Mouse (Mus musculus): ENCODE measurements around the gene Mylk2. TPM values are rescaled to one million over a fixed set of nuclear protein-coding genes. Genes with fewer than 3 reads are reported as not detected.

The Mylk2 gene
- not detected in 2 replicates for polyA plus RNA-seq (2014; fragmentation: Nextera tagmentation; extraction: Ambion mirVana)

- H3K27me3 ChIP-seq (replicated peaks; ENCODE audit: control insufficient read depth, insufficient read depth, low read length) = peaks cover 22% of the 10 kb centered on the region
- H3K4me2 ChIP-seq (ENCODE audit: low read length) = no peak within 1 kb of the TSS
- no peak within 1 kb of the TSS for H3K4me3 ChIP-seq (ENCODE audit: low read depth, low read length)
- H3K36me3 ChIP-seq (ENCODE audit: control insufficient read depth, insufficient read depth, low read length) = no peaks in the 10 kb centered on the region
- no peaks in the 10 kb centered on the region for H3K9me3 ChIP-seq (replicated peaks; ENCODE audit: control insufficient read depth, low read length)
- DNase-seq (ENCODE audit: low spot score) = no peak
- no peak for ATAC-seq
- H3K9ac ChIP-seq (ENCODE audit: low read length) = no peak within 1 kb of the TSS
- peaks cover 7% of the 10 kb centered on the region; the same call in 1 of the 2 replicates for H3K4me1 ChIP-seq (ENCODE audit: control insufficient read depth, insufficient read depth, low read length)
- no peak within 1 kb of the TSS for H3K27ac ChIP-seq (ENCODE audit: low read depth, low read length)
- 10% methylated on average over 12 of the region's 12 CpGs for WGBS
These were observed at the start of gene Mylk2 for GRCm38 (mm10) chr2:152911031-152911430. Gene Mylk2 (plus strand): TSS chr2:152911352.

DNA sequence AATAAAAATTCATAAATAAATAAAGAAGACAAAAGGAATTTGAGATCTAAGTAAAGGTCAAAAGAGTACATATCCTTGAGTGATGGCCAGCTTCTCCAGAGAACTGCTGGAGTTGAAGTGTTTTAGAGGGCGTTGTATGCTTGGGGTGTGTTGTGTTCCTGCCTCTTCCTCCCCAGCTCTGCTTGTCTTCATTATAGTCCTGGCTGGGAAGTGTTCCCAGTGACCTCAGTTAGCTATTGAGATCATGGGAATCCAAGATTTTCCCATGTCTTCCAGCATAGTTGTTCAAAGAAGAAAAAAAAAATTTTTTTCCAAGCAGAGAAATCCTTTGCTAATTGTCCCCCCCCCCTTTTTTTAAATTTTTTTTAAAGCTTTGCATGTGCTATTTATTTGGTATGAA is 49.3 kb upstream of the Mylk2 start:
- Histone ChIP-seq H3K4me2 (ENCODE audit: low read length) (no peak overlapping the region), H3K4me1 (ENCODE audit: control insufficient read depth, insufficient read depth, low read length) (no peaks in the 10 kb centered on the region), H3K9me3 (replicated peaks; ENCODE audit: control insufficient read depth, low read length) (no peaks in the 10 kb centered on the region), H3K27ac (ENCODE audit: low read depth, low read length) (no peak overlapping the region), H3K27me3 (replicated peaks; ENCODE audit: control insufficient read depth, insufficient read depth, low read length) (no peaks in the 10 kb centered on the region), H3K36me3 (ENCODE audit: control insufficient read depth, insufficient read depth, low read length) (peaks cover 25% of the 10 kb centered on the region), H3K4me3 (ENCODE audit: low read depth, low read length) (no peak overlapping the region), H3K9ac (ENCODE audit: low read length) (no peak overlapping the region)
- DNase-seq (ENCODE audit: low spot score) = no peak
- 94% methylated on average over 1 of the region's 1 CpGs for WGBS
- ATAC-seq = no peak

- Histone ChIP-seq H3K36me3 (ENCODE audit: control insufficient read depth, insufficient read depth, low read length) (peaks cover 24% of the 10 kb centered on the region), H3K4me3 (ENCODE audit: low read depth, low read length) (no peak overlapping the region), H3K9ac (ENCODE audit: low read length) (no peak overlapping the region), H3K27ac (ENCODE audit: low read depth, low read length) (no peak overlapping the region), H3K9me3 (replicated peaks; ENCODE audit: control insufficient read depth, low read length) (no peaks in the 10 kb centered on the region), H3K27me3 (replicated peaks; ENCODE audit: control insufficient read depth, insufficient read depth, low read length) (no peaks in the 10 kb centered on the region), H3K4me2 (ENCODE audit: low read length) (no peak overlapping the region), H3K4me1 (ENCODE audit: control insufficient read depth, insufficient read depth, low read length) (no peaks in the 10 kb centered on the region)
- DNase-seq (ENCODE audit: low spot score) = no peak
- ATAC-seq = no peak
- 86% methylated on average over 3 of the region's 3 CpGs for WGBS
These were observed 48.5 kb upstream of the Mylk2 start for GRCm38 (mm10) chr2:152862638-152863037.

- H3K4me1 ChIP-seq (ENCODE audit: control insufficient read depth, insufficient read depth, low read length) = no peaks in the 10 kb centered on the region
- H3K4me2 ChIP-seq (ENCODE audit: low read length) = no peak overlapping the region
- H3K9me3 ChIP-seq (replicated peaks; ENCODE audit: control insufficient read depth, low read length) = no peaks in the 10 kb centered on the region
- ATAC-seq (no peak), DNase-seq (ENCODE audit: low spot score) (no peak)
- WGBS = 94% methylated on average over 6 of the region's 6 CpGs
- H3K4me3 ChIP-seq (ENCODE audit: low read depth, low read length) = no peak overlapping the region
- H3K27me3 ChIP-seq (replicated peaks; ENCODE audit: control insufficient read depth, insufficient read depth, low read length) = no peaks in the 10 kb centered on the region
- H3K27ac ChIP-seq (ENCODE audit: low read depth, low read length) = no peak overlapping the region
- peaks cover 23% of the 10 kb centered on the region for H3K36me3 ChIP-seq (ENCODE audit: control insufficient read depth, insufficient read depth, low read length)
- no peak overlapping the region for H3K9ac ChIP-seq (ENCODE audit: low read length)
These were observed 47.8 kb upstream of the Mylk2 start for GRCm38 (mm10) chr2:152863346-152863745.

- no peak overlapping the region for H3K9ac ChIP-seq (ENCODE audit: low read length)
- no peak overlapping the region for H3K27ac ChIP-seq (ENCODE audit: low read depth, low read length)
- H3K27me3 ChIP-seq (replicated peaks; ENCODE audit: control insufficient read depth, insufficient read depth, low read length) = no peaks in the 10 kb centered on the region
- H3K4me3 ChIP-seq (ENCODE audit: low read depth, low read length) = no peak overlapping the region
- DNase-seq (ENCODE audit: low spot score) (no peak), ATAC-seq (no peak)
- no peak overlapping the region for H3K4me2 ChIP-seq (ENCODE audit: low read length)
- H3K9me3 ChIP-seq (replicated peaks; ENCODE audit: control insufficient read depth, low read length) = no peaks in the 10 kb centered on the region
- no peaks in the 10 kb centered on the region for H3K4me1 ChIP-seq (ENCODE audit: control insufficient read depth, insufficient read depth, low read length)
- H3K36me3 ChIP-seq (ENCODE audit: control insufficient read depth, insufficient read depth, low read length) = peaks cover 69% of the 10 kb centered on the region
- WGBS = 90% methylated on average over 3 of the region's 3 CpGs
These were observed 32.9 kb upstream of the Mylk2 start for GRCm38 (mm10) chr2:152878239-152878638.

- peaks cover 77% of the 10 kb centered on the region for H3K36me3 ChIP-seq (ENCODE audit: control insufficient read depth, insufficient read depth, low read length)
- no peak overlapping the region for H3K9ac ChIP-seq (ENCODE audit: low read length)
- no peak overlapping the region for H3K4me3 ChIP-seq (ENCODE audit: low read depth, low read length)
- DNase-seq (ENCODE audit: low spot score) (no peak), ATAC-seq (no peak)
- H3K27ac ChIP-seq (ENCODE audit: low read depth, low read length) = no peak overlapping the region
- H3K27me3 ChIP-seq (replicated peaks; ENCODE audit: control insufficient read depth, insufficient read depth, low read length) = no peaks in the 10 kb centered on the region
- 89% methylated on average over 13 of the region's 13 CpGs for WGBS
- H3K9me3 ChIP-seq (replicated peaks; ENCODE audit: control insufficient read depth, low read length) = no peaks in the 10 kb centered on the region
- no peak overlapping the region for H3K4me2 ChIP-seq (ENCODE audit: low read length)
- no peaks in the 10 kb centered on the region for H3K4me1 ChIP-seq (ENCODE audit: control insufficient read depth, insufficient read depth, low read length)
These were observed 30.3 kb upstream of the Mylk2 start for GRCm38 (mm10) chr2:152880898-152881297.

DNA sequence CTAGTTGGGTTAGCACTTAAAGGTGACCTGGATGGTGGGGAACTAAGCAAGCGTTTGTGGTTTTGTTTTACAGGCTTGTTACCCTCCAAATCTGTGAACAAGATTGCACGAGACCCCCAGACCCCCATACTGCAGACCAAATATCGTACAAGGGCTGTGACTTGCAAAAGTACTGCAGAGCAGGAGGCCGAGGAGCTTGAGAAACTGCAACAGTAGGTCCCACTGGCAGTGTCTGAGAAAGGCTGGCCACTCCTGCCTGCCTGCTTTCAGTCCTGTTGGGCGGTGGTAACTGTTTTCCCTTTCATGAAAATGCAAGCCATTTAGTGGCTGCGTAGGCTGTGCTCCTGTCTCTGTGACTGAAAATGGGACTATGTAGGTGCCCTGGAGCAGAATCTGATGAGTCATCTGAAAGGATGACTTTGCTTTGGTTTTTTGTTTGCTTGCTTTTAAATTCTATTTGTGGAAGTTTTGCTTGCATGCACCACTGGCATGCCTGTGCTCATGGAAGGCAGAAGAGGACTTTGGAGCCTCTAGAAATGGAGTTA is 27.0 kb upstream of the Mylk2 start:
- 93% methylated on average over 6 of the region's 6 CpGs for WGBS
- H3K4me1 ChIP-seq (ENCODE audit: control insufficient read depth, insufficient read depth, low read length) = no peaks in the 10 kb centered on the region
- H3K4me2 ChIP-seq (ENCODE audit: low read length) = no peak overlapping the region
- peaks cover 82% of the 10 kb centered on the region for H3K36me3 ChIP-seq (ENCODE audit: control insufficient read depth, insufficient read depth, low read length)
- no peaks in the 10 kb centered on the region for H3K27me3 ChIP-seq (replicated peaks; ENCODE audit: control insufficient read depth, insufficient read depth, low read length)
- ATAC-seq (no peak), DNase-seq (ENCODE audit: low spot score) (no peak)
- H3K9ac ChIP-seq (ENCODE audit: low read length) = no peak overlapping the region
- H3K27ac ChIP-seq (ENCODE audit: low read depth, low read length) = no peak overlapping the region
- no peaks in the 10 kb centered on the region for H3K9me3 ChIP-seq (replicated peaks; ENCODE audit: control insufficient read depth, low read length)
- H3K4me3 ChIP-seq (ENCODE audit: low read depth, low read length) = no peak overlapping the region

- Histone ChIP-seq H3K27ac (ENCODE audit: low read depth, low read length) (no peak overlapping the region), H3K9me3 (replicated peaks; ENCODE audit: control insufficient read depth, low read length) (no peaks in the 10 kb centered on the region), H3K27me3 (replicated peaks; ENCODE audit: control insufficient read depth, insufficient read depth, low read length) (no peaks in the 10 kb centered on the region), H3K4me1 (ENCODE audit: control insufficient read depth, insufficient read depth, low read length) (no peaks in the 10 kb centered on the region), H3K4me2 (ENCODE audit: low read length) (no peak overlapping the region), H3K36me3 (ENCODE audit: control insufficient read depth, insufficient read depth, low read length) (peaks cover 81% of the 10 kb centered on the region), H3K4me3 (ENCODE audit: low read depth, low read length) (no peak overlapping the region), H3K9ac (ENCODE audit: low read length) (no peak overlapping the region)
- DNase-seq (ENCODE audit: low spot score) = no peak
- no peak for ATAC-seq
- WGBS = 92% methylated on average over 3 of the region's 3 CpGs
These were observed 23.9 kb upstream of the Mylk2 start for GRCm38 (mm10) chr2:152887230-152887629.

- 92% methylated on average over 5 of the region's 5 CpGs for WGBS
- peaks cover 89% of the 10 kb centered on the region for H3K36me3 ChIP-seq (ENCODE audit: control insufficient read depth, insufficient read depth, low read length)
- H3K4me3 ChIP-seq (ENCODE audit: low read depth, low read length) = no peak overlapping the region
- H3K27me3 ChIP-seq (replicated peaks; ENCODE audit: control insufficient read depth, insufficient read depth, low read length) = no peaks in the 10 kb centered on the region
- H3K4me1 ChIP-seq (ENCODE audit: control insufficient read depth, insufficient read depth, low read length) = no peaks in the 10 kb centered on the region
- no peak for DNase-seq (ENCODE audit: low spot score)
- H3K9ac ChIP-seq (ENCODE audit: low read length) = no peak overlapping the region
- no peak for ATAC-seq
- H3K9me3 ChIP-seq (replicated peaks; ENCODE audit: control insufficient read depth, low read length) = no peaks in the 10 kb centered on the region
- H3K4me2 ChIP-seq (ENCODE audit: low read length) = no peak overlapping the region
- H3K27ac ChIP-seq (ENCODE audit: low read depth, low read length) = no peak overlapping the region
These were observed 22.4 kb upstream of the Mylk2 start for GRCm38 (mm10) chr2:152888774-152889173.
